Mouse (Mus musculus): ENCODE results near the gene Ccdc62. TPM values are rescaled to one million over a fixed set of nuclear protein-coding genes. Genes with fewer than 3 reads are reported as not detected.

Ccdc62 gene
- polyA plus RNA-seq, 1 experiment from 2014 or later, result 4.6 TPM

DNA sequence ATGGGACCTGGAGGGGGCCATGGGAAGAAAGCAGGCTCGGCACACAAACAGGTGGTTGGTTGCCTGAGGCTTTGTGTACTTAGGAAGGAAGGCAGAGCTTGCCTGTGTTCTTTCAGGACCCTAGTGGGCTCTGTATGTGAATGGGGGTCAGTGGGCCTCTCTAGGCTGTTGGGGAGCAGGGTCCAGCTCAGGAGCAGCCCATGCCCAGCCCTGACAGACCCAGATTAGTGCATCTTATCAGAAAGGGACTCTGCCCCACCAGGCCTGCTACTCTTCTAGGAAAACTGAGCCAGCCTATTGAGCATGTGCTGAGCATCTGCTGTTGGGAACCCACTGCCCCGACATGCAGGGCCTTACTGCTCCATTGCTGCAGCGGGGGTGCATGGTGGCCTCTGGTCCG is 57.0 kb downstream of the Ccdc62 start:
- H3K36me3 ChIP-seq (ENCODE audit: control insufficient read depth, insufficient read depth, low read length), result no peaks in the 10 kb centered on the region
- no peaks in the 10 kb centered on the region for H3K27me3 ChIP-seq (replicated peaks; ENCODE audit: control insufficient read depth, insufficient read depth, low read length)
- H3K9ac ChIP-seq (ENCODE audit: low read depth, low read length), result no peak overlapping the region
- ATAC-seq (ENCODE audit: low read depth), result no peak
- H3K9me3 ChIP-seq (ENCODE audit: control insufficient read depth, low read length), result no peaks in the 10 kb centered on the region
- no peaks in the 10 kb centered on the region; the same call in 1 of the 2 replicates for H3K4me1 ChIP-seq (ENCODE audit: control insufficient read depth, insufficient read depth, low read length)
- H3K27ac ChIP-seq (replicated peaks; ENCODE audit: low read depth, low read length), result no peak overlapping the region
- no peak overlapping the region for H3K4me2 ChIP-seq (ENCODE audit: low read depth, low read length)
- no peak for DNase-seq (ENCODE audit: low spot score)
- no peak overlapping the region for H3K4me3 ChIP-seq (ENCODE audit: low read depth, low read length)
- 73% methylated on average over 4 of the region's 4 CpGs for WGBS

- ATAC-seq (ENCODE audit: low read depth), result no peak; the same call in 1 of the 2 replicates
- H3K4me1 ChIP-seq (ENCODE audit: control insufficient read depth, insufficient read depth, low read length), result no peaks in the 10 kb centered on the region; the same call in 1 of the 2 replicates
- H3K36me3 ChIP-seq (ENCODE audit: control insufficient read depth, insufficient read depth, low read length), result no peaks in the 10 kb centered on the region
- no peak overlapping the region for H3K4me3 ChIP-seq (ENCODE audit: low read depth, low read length)
- H3K27ac ChIP-seq (replicated peaks; ENCODE audit: low read depth, low read length), result no peak overlapping the region
- no peak overlapping the region for H3K4me2 ChIP-seq (ENCODE audit: low read depth, low read length)
- H3K9me3 ChIP-seq (ENCODE audit: control insufficient read depth, low read length), result no peaks in the 10 kb centered on the region
- no peak for DNase-seq (ENCODE audit: low spot score)
- 68% methylated on average over 20 of the region's 20 CpGs for WGBS
- H3K9ac ChIP-seq (ENCODE audit: low read depth, low read length), result no peak overlapping the region
- no peaks in the 10 kb centered on the region for H3K27me3 ChIP-seq (replicated peaks; ENCODE audit: control insufficient read depth, insufficient read depth, low read length)
These were observed 59.7 kb downstream of the Ccdc62 start for GRCm38 (mm10) chr5:123989941-123990885.

DNA sequence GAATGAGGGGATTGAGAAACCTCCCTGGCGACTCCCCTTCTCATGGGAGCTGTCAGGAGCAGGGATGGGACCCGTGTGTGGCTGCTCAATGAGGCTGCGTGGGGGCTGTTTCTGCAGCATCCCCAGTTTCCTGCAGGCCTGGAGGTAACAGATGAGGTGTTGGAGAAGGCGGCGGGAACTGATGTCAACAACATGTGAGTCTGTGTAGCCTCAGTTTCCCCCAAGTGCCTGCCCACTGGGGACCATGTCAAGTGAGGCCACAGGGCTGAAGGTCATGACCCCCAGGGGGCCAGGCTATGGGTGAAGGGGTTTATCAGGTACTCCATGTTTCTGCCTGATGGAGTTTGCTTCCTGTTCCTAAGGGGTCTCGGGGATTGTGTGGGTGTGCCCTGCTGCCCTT is 60.8 kb downstream of the Ccdc62 start:
- ATAC-seq (ENCODE audit: low read depth), result no peak
- H3K36me3 ChIP-seq (ENCODE audit: control insufficient read depth, insufficient read depth, low read length), result no peaks in the 10 kb centered on the region
- no peak overlapping the region for H3K4me3 ChIP-seq (ENCODE audit: low read depth, low read length)
- no peaks in the 10 kb centered on the region; the same call in 1 of the 2 replicates for H3K4me1 ChIP-seq (ENCODE audit: control insufficient read depth, insufficient read depth, low read length)
- no peak for DNase-seq (ENCODE audit: low spot score)
- no peak overlapping the region for H3K27ac ChIP-seq (replicated peaks; ENCODE audit: low read depth, low read length)
- 0 out of 2 replicates have a peak overlapping the region, but pooled peaks have one; percentile 40 for H3K9ac ChIP-seq (ENCODE audit: low read depth, low read length)
- H3K27me3 ChIP-seq (replicated peaks; ENCODE audit: control insufficient read depth, insufficient read depth, low read length), result no peaks in the 10 kb centered on the region
- H3K4me2 ChIP-seq (ENCODE audit: low read depth, low read length), result no peak overlapping the region
- 77% methylated on average over 6 of the region's 6 CpGs for WGBS
- H3K9me3 ChIP-seq (ENCODE audit: control insufficient read depth, low read length), result no peaks in the 10 kb centered on the region

GRCm38 (mm10) chr5:123992193-123992637 is 61.7 kb downstream of the Ccdc62 start:
- Histone ChIP-seq H3K9ac (ENCODE audit: low read depth, low read length) (0 out of 2 replicates have a peak overlapping the region, but pooled peaks have one; percentile 8), H3K4me1 (ENCODE audit: control insufficient read depth, insufficient read depth, low read length) (no peaks in the 10 kb centered on the region), H3K4me3 (ENCODE audit: low read depth, low read length) (no peak overlapping the region), H3K36me3 (ENCODE audit: control insufficient read depth, insufficient read depth, low read length) (peaks cover 7% of the 10 kb centered on the region; the same call in 1 of the 2 replicates), H3K4me2 (ENCODE audit: low read depth, low read length) (no peak overlapping the region), H3K9me3 (ENCODE audit: control insufficient read depth, low read length) (no peaks in the 10 kb centered on the region), H3K27me3 (replicated peaks; ENCODE audit: control insufficient read depth, insufficient read depth, low read length) (no peaks in the 10 kb centered on the region), H3K27ac (replicated peaks; ENCODE audit: low read depth, low read length) (no peak overlapping the region)
- DNase-seq (ENCODE audit: low spot score) (no peak), ATAC-seq (ENCODE audit: low read depth) (no peak)
- 72% methylated on average over 8 of the region's 10 CpGs for whole genome bisulfite sequencing

DNA sequence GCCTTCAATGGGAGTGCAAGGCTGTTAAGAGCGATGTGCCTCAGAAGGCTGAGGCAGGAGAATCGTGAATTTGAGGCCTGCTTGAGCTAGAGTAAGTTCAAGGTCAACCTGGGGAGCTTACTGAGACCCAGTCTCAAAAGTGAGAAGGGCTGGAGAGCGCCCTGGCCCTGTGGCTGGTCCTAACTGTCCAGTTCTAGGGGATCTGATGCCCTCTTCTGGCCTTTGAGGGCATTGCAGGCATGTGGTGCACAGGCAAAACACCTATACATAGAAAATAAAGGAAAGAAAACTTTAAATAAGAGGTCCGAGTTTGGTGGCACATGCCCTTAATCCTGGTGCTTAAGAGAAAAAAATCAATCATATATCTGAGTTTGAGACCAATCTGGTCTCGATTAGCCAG is 62.3 kb downstream of the Ccdc62 start:
- H3K4me3 ChIP-seq (ENCODE audit: low read depth, low read length), result no peak overlapping the region
- no peak overlapping the region for H3K4me2 ChIP-seq (ENCODE audit: low read depth, low read length)
- H3K27ac ChIP-seq (replicated peaks; ENCODE audit: low read depth, low read length), result no peak overlapping the region; the same call in 1 of the 2 replicates
- 30% methylated on average over 5 of the region's 5 CpGs for WGBS
- H3K4me1 ChIP-seq (ENCODE audit: control insufficient read depth, insufficient read depth, low read length), result no peaks in the 10 kb centered on the region
- no peak overlapping the region for H3K9ac ChIP-seq (ENCODE audit: low read depth, low read length)
- no peaks in the 10 kb centered on the region for H3K9me3 ChIP-seq (ENCODE audit: control insufficient read depth, low read length)
- peaks cover 7% of the 10 kb centered on the region; the same call in 1 of the 2 replicates for H3K36me3 ChIP-seq (ENCODE audit: control insufficient read depth, insufficient read depth, low read length)
- no peaks in the 10 kb centered on the region for H3K27me3 ChIP-seq (replicated peaks; ENCODE audit: control insufficient read depth, insufficient read depth, low read length)
- DNase-seq (ENCODE audit: low spot score) (peak; percentile 59), ATAC-seq (ENCODE audit: low read depth) (no peak)

- Histone ChIP-seq H3K4me3 (ENCODE audit: low read depth, low read length) (no peak overlapping the region), H3K4me1 (ENCODE audit: control insufficient read depth, insufficient read depth, low read length) (no peaks in the 10 kb centered on the region), H3K27me3 (replicated peaks; ENCODE audit: control insufficient read depth, insufficient read depth, low read length) (no peaks in the 10 kb centered on the region), H3K4me2 (ENCODE audit: low read depth, low read length) (no peak overlapping the region), H3K9me3 (ENCODE audit: control insufficient read depth, low read length) (no peaks in the 10 kb centered on the region), H3K9ac (ENCODE audit: low read depth, low read length) (peak overlapping the region; percentile 8; the same call in 1 of the 2 replicates), H3K36me3 (ENCODE audit: control insufficient read depth, insufficient read depth, low read length) (peaks cover 7% of the 10 kb centered on the region; the same call in 1 of the 2 replicates), H3K27ac (replicated peaks; ENCODE audit: low read depth, low read length) (peak overlapping the region; percentile 21; the same call in 1 of the 2 replicates)
- DNase-seq (ENCODE audit: low spot score) (no peak), ATAC-seq (ENCODE audit: low read depth) (no peak)
- WGBS, result 74% methylated on average over 6 of the region's 7 CpGs
These were observed 63.0 kb downstream of the Ccdc62 start for GRCm38 (mm10) chr5:123993263-123994036.

DNA sequence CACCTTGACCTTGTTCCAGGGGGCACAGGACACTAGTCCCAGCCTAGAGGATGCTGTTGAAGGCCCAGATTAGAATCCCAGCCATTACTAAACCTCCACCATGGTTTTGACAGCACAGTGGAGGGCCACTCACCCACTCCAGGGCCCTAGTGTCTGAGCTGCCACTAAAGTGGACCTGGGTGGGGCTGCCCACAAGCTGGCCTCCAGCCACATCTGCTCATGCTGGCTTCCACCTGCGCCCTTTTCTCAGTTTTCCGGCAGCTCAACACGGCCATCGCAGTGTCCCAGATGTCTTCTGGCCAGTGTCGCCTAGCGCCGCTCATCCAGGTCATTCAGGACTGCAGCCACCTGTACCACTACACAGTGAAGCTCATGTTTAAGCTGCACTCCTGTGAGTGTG is 64.0 kb downstream of the Ccdc62 start:
- DNase-seq (ENCODE audit: low spot score) (no peak), ATAC-seq (ENCODE audit: low read depth) (no peak)
- Histone ChIP-seq H3K4me1 (ENCODE audit: control insufficient read depth, insufficient read depth, low read length) (no peaks in the 10 kb centered on the region), H3K4me3 (ENCODE audit: low read depth, low read length) (no peak overlapping the region), H3K36me3 (ENCODE audit: control insufficient read depth, insufficient read depth, low read length) (peaks cover 7% of the 10 kb centered on the region; the same call in 1 of the 2 replicates), H3K9me3 (ENCODE audit: control insufficient read depth, low read length) (no peaks in the 10 kb centered on the region), H3K27ac (replicated peaks; ENCODE audit: low read depth, low read length) (no peak overlapping the region), H3K4me2 (ENCODE audit: low read depth, low read length) (no peak overlapping the region), H3K9ac (ENCODE audit: low read depth, low read length) (no peak overlapping the region), H3K27me3 (replicated peaks; ENCODE audit: control insufficient read depth, insufficient read depth, low read length) (no peaks in the 10 kb centered on the region)
- WGBS, result 89% methylated on average over 7 of the region's 7 CpGs

DNA sequence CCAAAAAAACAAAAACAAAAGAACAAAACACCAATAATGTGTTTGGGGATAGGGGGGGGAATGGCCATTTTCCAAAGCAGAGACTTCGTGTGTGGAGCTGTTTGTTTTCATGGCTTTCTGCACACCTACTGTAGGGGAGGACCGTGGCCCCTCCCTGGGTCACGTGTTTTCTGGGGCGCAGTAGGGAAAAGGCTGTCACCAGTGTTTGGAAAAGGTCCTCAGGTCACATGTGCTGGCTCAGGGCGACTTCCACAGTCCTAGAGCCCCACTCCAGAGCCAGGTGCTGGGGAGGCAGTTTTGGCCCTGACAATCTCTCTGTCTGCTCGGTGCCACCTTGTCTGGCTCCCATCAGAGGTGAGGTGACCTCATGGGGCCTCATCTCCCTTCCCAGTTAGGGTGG is 64.9 kb downstream of the Ccdc62 start:
- H3K4me2 ChIP-seq (ENCODE audit: low read depth, low read length), result no peak overlapping the region
- ATAC-seq (ENCODE audit: low read depth), result no peak
- no peak overlapping the region for H3K4me3 ChIP-seq (ENCODE audit: low read depth, low read length)
- no peaks in the 10 kb centered on the region for H3K9me3 ChIP-seq (ENCODE audit: control insufficient read depth, low read length)
- H3K27ac ChIP-seq (replicated peaks; ENCODE audit: low read depth, low read length), result no peak overlapping the region
- H3K36me3 ChIP-seq (ENCODE audit: control insufficient read depth, insufficient read depth, low read length), result peaks cover 12% of the 10 kb centered on the region; the same call in 1 of the 2 replicates
- H3K27me3 ChIP-seq (replicated peaks; ENCODE audit: control insufficient read depth, insufficient read depth, low read length), result no peaks in the 10 kb centered on the region
- 73% methylated on average over 6 of the region's 6 CpGs for WGBS
- no peak overlapping the region for H3K9ac ChIP-seq (ENCODE audit: low read depth, low read length)
- no peaks in the 10 kb centered on the region for H3K4me1 ChIP-seq (ENCODE audit: control insufficient read depth, insufficient read depth, low read length)
- DNase-seq (ENCODE audit: low spot score), result no peak

Measured in embryonic facial prominence, embryonic 14.5 days (tissue).